Mouse (Mus musculus) urinary bladder, postnatal 4 days (tissue): Measurements from ENCODE around the gene Adam12.

Source experiments
- DNase-seq, 2 experiments: peaks; one replicate each; pipeline ENCODE4 v3.0.0; 2021 to 2022; ENCODE audit warnings: low spot score in 2 of 2

The Adam12 gene

GRCm38 (mm10) chr7:134009157-134009556 is 222.8 kb downstream of the Adam12 start:
- no peak for DNase-seq

GRCm38 (mm10) chr7:134007942-134008361 is 224.0 kb downstream of the Adam12 start:
- no peak for DNase-seq

GRCm38 (mm10) chr7:134001581-134001980 is 230.4 kb downstream of the Adam12 start:
- no peak for DNase-seq

GRCm38 (mm10) chr7:133990930-133991329 is 241.0 kb downstream of the Adam12 start:
- no peak for DNase-seq

GRCm38 (mm10) chr7:133988356-133988755 is 243.6 kb downstream of the Adam12 start:
- no peak for DNase-seq

GRCm38 (mm10) chr7:133986201-133986600 is 245.7 kb downstream of the Adam12 start:
- DNase-seq: no peak

- no peak for DNase-seq
Observed at GRCm38 (mm10) chr7:133985648-133986047, 246.3 kb downstream of the Adam12 start.

- DNase-seq: no peak
Observed at GRCm38 (mm10) chr7:133976388-133977122, 255.4 kb downstream of the Adam12 start.

GRCm38 (mm10) chr7:133971086-133971485 is 260.9 kb downstream of the Adam12 start:
- DNase-seq: no peak

- DNase-seq: no peak
Observed at GRCm38 (mm10) chr7:133970407-133970806, 261.5 kb downstream of the Adam12 start.

GRCm38 (mm10) chr7:133967906-133968305 is 264.0 kb downstream of the Adam12 start:
- DNase-seq: no peak

GRCm38 (mm10) chr7:133963501-133963900 is 268.4 kb downstream of the Adam12 start:
- no peak for DNase-seq

- no peak for DNase-seq
Observed at GRCm38 (mm10) chr7:133959200-133959599, 272.7 kb downstream of the Adam12 start.

GRCm38 (mm10) chr7:133957873-133958272 is 274.1 kb downstream of the Adam12 start:
- DNase-seq: no peak

GRCm38 (mm10) chr7:133954111-133955091 is 277.5 kb downstream of the Adam12 start:
- DNase-seq: no peak

GRCm38 (mm10) chr7:133951777-133952545 is 280.0 kb downstream of the Adam12 start:
- DNase-seq: no peak

GRCm38 (mm10) chr7:133947360-133947759 is 284.6 kb downstream of the Adam12 start:
- DNase-seq: no peak

GRCm38 (mm10) chr7:133946757-133947345 is 285.1 kb downstream of the Adam12 start:
- no peak for DNase-seq

- DNase-seq: no peak
Observed at GRCm38 (mm10) chr7:133946113-133946512, 285.8 kb downstream of the Adam12 start.

- DNase-seq: no peak
Observed at GRCm38 (mm10) chr7:133940405-133940804, 291.5 kb downstream of the Adam12 start.

- no peak for DNase-seq
Observed at GRCm38 (mm10) chr7:133937473-133937872, 294.5 kb downstream of the Adam12 start.
